In the genomic region with DNA sequence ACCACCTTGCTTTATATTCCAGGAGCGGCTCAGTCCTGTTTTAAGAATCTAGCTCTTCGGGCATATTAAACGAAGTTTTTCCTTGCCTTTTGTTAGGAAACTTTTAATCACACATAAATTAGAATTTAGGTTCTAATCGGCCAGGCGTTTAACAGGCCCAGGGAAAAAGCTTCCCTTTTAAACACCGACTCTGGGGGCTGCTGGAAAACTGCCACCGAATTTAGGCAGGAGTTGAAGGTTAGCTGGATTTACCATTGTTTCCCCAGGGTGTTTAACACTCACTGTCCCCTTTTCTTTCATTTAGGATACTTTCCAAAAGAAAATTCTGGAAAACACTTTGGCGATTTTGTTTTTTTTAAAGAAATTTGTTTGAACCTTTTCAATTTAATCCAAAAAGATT, we compare ENCODE assay signal across 8 mouse cellular contexts. TPM values are rescaled to one million over a fixed set of nuclear protein-coding genes. Genes with fewer than 3 reads are reported as not detected.
DNase-seq lines count a peak whose midpoint lies in the region; ATAC-seq and TF ChIP-seq lines count a peak whose summit lies in the region.

No protein-coding gene starts in this region.

- peaks cover 40% of the 10 kb centered on the region for H3K27me3 ChIP-seq in heart, embryonic 12.5 days (replicated peaks)
- H3K27me3 ChIP-seq in stomach, embryonic 14.5 days (ENCODE audit: control insufficient read depth, insufficient read depth, low read length) = 0 out of 2 replicates have a peak, but pooled peaks cover 2% of the 10 kb centered on the region
- no peaks in the 10 kb centered on the region; the same call in 1 of the 2 replicates for H3K27me3 ChIP-seq in stomach, postnatal 0 days (ENCODE audit: control insufficient read depth, insufficient read depth, low read length)
- 0 out of 2 replicates have a peak, but pooled peaks cover 10% of the 10 kb centered on the region for H3K27me3 ChIP-seq in limb, embryonic 11.5 days (ENCODE audit: control insufficient read depth, insufficient read depth, low read length)
- H3K27me3 ChIP-seq in lung, postnatal 0 days (replicated peaks; ENCODE audit: insufficient read depth, low read length) = 0 out of 2 replicates have a peak, but pooled peaks cover 6% of the 10 kb centered on the region

- no peak for TF ChIP-seq CTCF in stomach, postnatal 0 days (IDR thresholded peaks at IDR 0.05; ENCODE audit: low read depth)
- no peak for TF ChIP-seq CTCF in lung, postnatal 0 days (IDR thresholded peaks at IDR 0.05)

- intact Hi-C loops in left cerebral cortex, postnatal 36 days (cut with DNase I) = loop anchor here (5.0 kb wide), 2 partner anchors 85 to 130 kb away; no protein-coding TSS in a partner anchor

- no peaks in the 10 kb centered on the region for H3K9me3 ChIP-seq in heart, embryonic 12.5 days (replicated peaks)
- H3K9me3 ChIP-seq in stomach, embryonic 14.5 days (ENCODE audit: control insufficient read depth, low read depth, low read length) = no peaks in the 10 kb centered on the region
- no peaks in the 10 kb centered on the region for H3K9me3 ChIP-seq in stomach, postnatal 0 days (ENCODE audit: control insufficient read depth, low read length)
- H3K9me3 ChIP-seq in limb, embryonic 11.5 days (ENCODE audit: control insufficient read depth, low read length) = no peaks in the 10 kb centered on the region
- no peaks in the 10 kb centered on the region for H3K9me3 ChIP-seq in lung, postnatal 0 days (ENCODE audit: low read length)

- H3K27ac ChIP-seq in heart, embryonic 12.5 days (ENCODE audit: poor library complexity, severe bottlenecking) = no peak overlapping the region
- H3K27ac ChIP-seq in stomach, embryonic 14.5 days (ENCODE audit: low read length) = no peak overlapping the region
- no peak overlapping the region for H3K27ac ChIP-seq in stomach, postnatal 0 days (replicated peaks)
- H3K27ac ChIP-seq in limb, embryonic 11.5 days (replicated peaks; ENCODE audit: low read depth, low read length) = no peak overlapping the region
- no peak overlapping the region for H3K27ac ChIP-seq in lung, postnatal 0 days (ENCODE audit: low read length)

- peak overlapping the region; percentile 33 for H3K4me3 ChIP-seq in heart, embryonic 12.5 days
- H3K4me3 ChIP-seq in stomach, embryonic 14.5 days (ENCODE audit: low read depth, low read length) = peak overlapping the region; percentile 12; the same call in 1 of the 2 replicates
- no peak overlapping the region for H3K4me3 ChIP-seq in stomach, postnatal 0 days (ENCODE audit: low read depth, low read length)
- H3K4me3 ChIP-seq in limb, embryonic 11.5 days (ENCODE audit: low read depth, low read length) = peak overlapping the region; percentile 23; the same call in 1 of the 2 replicates
- no peak overlapping the region for H3K4me3 ChIP-seq in lung, postnatal 0 days (ENCODE audit: low read depth, low read length)

- WGBS in heart, embryonic 12.5 days = 22% methylated on average over 8 of the region's 8 CpGs
- 25% methylated on average over 8 of the region's 8 CpGs for WGBS in stomach, embryonic 14.5 days
- 24% methylated on average over 8 of the region's 8 CpGs for WGBS in stomach, postnatal 0 days
- 16% methylated on average over 8 of the region's 8 CpGs for WGBS in limb, embryonic 11.5 days
- WGBS in lung, postnatal 0 days = 22% methylated on average over 8 of the region's 8 CpGs

- no peak for TF ChIP-seq EP300 in stomach, postnatal 0 days (optimal IDR thresholded peaks at IDR 0.05)
- TF ChIP-seq EP300 in lung, postnatal 0 days (IDR thresholded peaks at IDR 0.05) = no peak

- no peaks in the 10 kb centered on the region for H3K36me3 ChIP-seq in heart, embryonic 12.5 days
- H3K36me3 ChIP-seq in stomach, embryonic 14.5 days (ENCODE audit: control insufficient read depth, insufficient read depth, low read length) = no peaks in the 10 kb centered on the region
- no peaks in the 10 kb centered on the region for H3K36me3 ChIP-seq in stomach, postnatal 0 days (ENCODE audit: control insufficient read depth, insufficient read depth, low read length)
- no peaks in the 10 kb centered on the region for H3K36me3 ChIP-seq in limb, embryonic 11.5 days (ENCODE audit: control insufficient read depth, insufficient read depth, low read length)
- no peaks in the 10 kb centered on the region for H3K36me3 ChIP-seq in lung, postnatal 0 days (ENCODE audit: insufficient read depth, low read length)

- peaks cover 7% of the 10 kb centered on the region; the same call in 1 of the 2 replicates for H3K4me1 ChIP-seq in heart, embryonic 12.5 days (replicated peaks)
- H3K4me1 ChIP-seq in stomach, embryonic 14.5 days (ENCODE audit: control insufficient read depth, insufficient read depth, low read length) = peaks cover 10% of the 10 kb centered on the region; the same call in 1 of the 2 replicates
- H3K4me1 ChIP-seq in stomach, postnatal 0 days (replicated peaks; ENCODE audit: control insufficient read depth, insufficient read depth) = no peaks in the 10 kb centered on the region
- no peaks in the 10 kb centered on the region for H3K4me1 ChIP-seq in limb, embryonic 11.5 days (ENCODE audit: control insufficient read depth, insufficient read depth, low read length)
- no peaks in the 10 kb centered on the region for H3K4me1 ChIP-seq in lung, postnatal 0 days (ENCODE audit: insufficient read depth, low read depth, low read length)

- H3K9ac ChIP-seq in heart, embryonic 12.5 days = 0 out of 2 replicates have a peak overlapping the region, but pooled peaks have one; percentile 7
- H3K9ac ChIP-seq in stomach, embryonic 14.5 days (replicated peaks; ENCODE audit: low read depth, low read length) = no peak overlapping the region
- H3K9ac ChIP-seq in stomach, postnatal 0 days (ENCODE audit: low read length) = no peak overlapping the region
- H3K9ac ChIP-seq in limb, embryonic 11.5 days (ENCODE audit: low read length) = no peak overlapping the region
- H3K9ac ChIP-seq in lung, postnatal 0 days (replicated peaks; ENCODE audit: low read depth) = no peak overlapping the region

- no peak for DNase-seq in heart, adult 8-10 months (ENCODE audit: low spot score)
- DNase-seq in stomach, postnatal 0 days (ENCODE audit: low spot score) = no peak
- no peak for DNase-seq in limb, embryonic 11.5 days (ENCODE audit: low spot score)
- no peak for DNase-seq in spleen, postnatal 14 days (ENCODE audit: low spot score in 2 of 2)
- no peak for DNase-seq in lung, postnatal 0 days (ENCODE audit: low spot score)
- no peak for DNase-seq in left cerebral cortex, postnatal 36 days (ENCODE audit: low spot score in 2 of 2)

- peak overlapping the region; percentile 63 for H3K4me2 ChIP-seq in heart, embryonic 12.5 days
- H3K4me2 ChIP-seq in stomach, embryonic 14.5 days (replicated peaks; ENCODE audit: low read depth, low read length) = peak overlapping the region; percentile 45
- no peak overlapping the region for H3K4me2 ChIP-seq in stomach, postnatal 0 days (replicated peaks; ENCODE audit: low read depth)
- peak overlapping the region; percentile 70 for H3K4me2 ChIP-seq in limb, embryonic 11.5 days (ENCODE audit: low read depth, severe bottlenecking)
- no peak overlapping the region for H3K4me2 ChIP-seq in lung, postnatal 0 days (replicated peaks; ENCODE audit: low read depth, low read length)

- no peak for ATAC-seq in heart, embryonic 12.5 days (ENCODE audit: insufficient number of reproducible peaks, low FRiP score)
- no peak for ATAC-seq in stomach, embryonic 14.5 days (ENCODE audit: insufficient number of reproducible peaks, insufficient read depth, low FRiP score, low read depth)
- ATAC-seq in stomach, postnatal 0 days (ENCODE audit: low FRiP score, low TSS enrichment) = no peak
- no peak for ATAC-seq in limb, embryonic 11.5 days (ENCODE audit: insufficient number of reproducible peaks, low FRiP score, low TSS enrichment, low read depth)
- no peak for ATAC-seq in lung, postnatal 0 days

RNA-seq across cellular contexts. Expression of a gene that starts 3.7 kb away (rescaled TPM):
- polyA plus RNA-seq in heart, embryonic 12.5 days (2016; fragmentation: Nextera tagmentation; extraction: Ambion mirVana) = 0.10 TPM in 1 of 2 replicates, not detected in the other
- total RNA-seq in heart, adult 8-10 months (2022) = not detected
- not detected in 2 replicates for polyA plus RNA-seq in stomach, embryonic 14.5 days (2014; fragmentation: Nextera tagmentation; extraction: Ambion mirVana)
- 0.07 and 0.11 TPM in 2 replicates for polyA plus RNA-seq in stomach, postnatal 0 days (2015; fragmentation: Nextera tagmentation; extraction: Ambion mirVana)
- not detected in 2 replicates for polyA plus RNA-seq in limb, embryonic 11.5 days (2014; fragmentation: Nextera tagmentation; extraction: Ambion mirVana)
- polyA plus RNA-seq in lung, postnatal 0 days (2015; fragmentation: Nextera tagmentation; extraction: Ambion mirVana) = not detected in 2 replicates
- total RNA-seq in left cerebral cortex, postnatal 36 days (2021) = 10 to 100 TPM; 47.3 to 55.7 TPM

Comparison
In these comparisons a context has a peak if more than half of its experiments do, and no peak if none do; other contexts are left out.
1. H3K4me2 ChIP-seq: peak in heart, embryonic 12.5 days (single experiment), stomach, embryonic 14.5 days (single experiment) and limb, embryonic 11.5 days (single experiment); none in stomach, postnatal 0 days (single experiment) and lung, postnatal 0 days (single experiment).
2. H3K4me3 ChIP-seq: peak in heart, embryonic 12.5 days (single experiment), stomach, embryonic 14.5 days (single experiment) and limb, embryonic 11.5 days (single experiment); none in stomach, postnatal 0 days (single experiment) and lung, postnatal 0 days (single experiment).